Mouse (Mus musculus) E14TG2a.4 (cell line): ENCODE data around the gene Fam172a.

Experiments used
- CTCF ChIP-seq: conservative IDR thresholded peaks from 2 replicates; pipeline ENCODE4 v1.5.1; 2014; ENCODE audit warnings: low read length
- POU5F1 ChIP-seq: IDR thresholded peaks from 2 replicates; pipeline ENCODE4 v1.6.1; 2014; ENCODE audit warnings: low read length, borderline replicate concordance

- no peak for TF ChIP-seq CTCF
- TF ChIP-seq POU5F1 = no peak
Measured at GRCm38 (mm10) chr13:78212111-78212510, 510.3 kb downstream of the Fam172a start.
